Mouse (Mus musculus) limb, embryonic 11.5 days (tissue): ENCODE measurements around the gene 1700022I11Rik. TPM values are rescaled to one million over a fixed set of nuclear protein-coding genes. Genes with fewer than 3 reads are reported as not detected.

Source experiments
- ATAC-seq: fragments of 200-750 bp; cut with Nextera tagmentation; 2 replicates; pipeline ENCODE4 v1.8.0; 2017; ENCODE audit warnings: low read depth; ENCODE audit not compliant: insufficient number of reproducible peaks, low FRiP score, low TSS enrichment
- DNase-seq: peaks from one replicate; pipeline ENCODE4 v3.0.0-alpha.2; 2015; ENCODE audit warnings: low spot score
- H3K27ac ChIP-seq: fragments of 300-500 bp; sonication (generic); replicated peaks from 2 replicates; pipeline ENCODE4 v1.5.1; 2014; ENCODE audit warnings: low read depth, mild to moderate bottlenecking, low read length
- H3K27me3 ChIP-seq: fragments of 300-500 bp; sonication (generic); 2 replicates; pipeline ENCODE4 v1.6.1; 2014; ENCODE audit warnings: mild to moderate bottlenecking, low read length, mixed read lengths; ENCODE audit not compliant: control insufficient read depth, insufficient read depth
- H3K36me3 ChIP-seq: fragments of 300-500 bp; sonication (generic); 2 replicates; pipeline ENCODE4 v1.6.1; 2014; ENCODE audit warnings: mild to moderate bottlenecking, low read length, moderate library complexity, mixed read lengths; ENCODE audit not compliant: control insufficient read depth, insufficient read depth
- H3K4me1 ChIP-seq: fragments of 300-500 bp; sonication (generic); 2 replicates; pipeline ENCODE4 v1.6.1; 2014; ENCODE audit warnings: low read length, mixed read lengths; ENCODE audit not compliant: control insufficient read depth, insufficient read depth
- H3K4me2 ChIP-seq: fragments of 300-500 bp; sonication (generic); 2 replicates; pipeline ENCODE4 v1.6.1; 2014; ENCODE audit warnings: low read depth, mild to moderate bottlenecking, moderate library complexity; ENCODE audit not compliant: severe bottlenecking
- H3K4me3 ChIP-seq: fragments of 300-500 bp; sonication (generic); 2 replicates; pipeline ENCODE4 v1.5.1; 2014; ENCODE audit warnings: low read depth, low read length
- H3K9ac ChIP-seq: fragments of 300-500 bp; sonication (generic); 2 replicates; pipeline ENCODE4 v1.6.1; 2014; ENCODE audit warnings: mild to moderate bottlenecking, low read length
- H3K9me3 ChIP-seq: fragments of 300-500 bp; sonication (generic); 2 replicates; pipeline ENCODE4 v1.6.1; 2016; ENCODE audit warnings: low read length; ENCODE audit not compliant: control insufficient read depth
- WGBS: fragments of 180-500 bp; shearing (Covaris S2); extraction: QIAGEN DNeasy Blood & Tissue Kit; methylation state at CpG from one replicate; pipeline ENCODE4 v1.1.7; 2014; 5-methylcytosine and 5-hydroxymethylcytosine counted together
- polyA plus RNA-seq: library from polyadenylated mRNA; unstranded; fragments of >200 nt; fragmentation: Nextera tagmentation; extraction: Ambion mirVana; gene quantifications from 2 replicates; pipeline ENCODE4 v1.2.1, GENCODE M21; 2014

The 1700022I11Rik gene
- polyA plus RNA-seq, 1 experiment from 2014 or later, result 0.56 TPM

DNA sequence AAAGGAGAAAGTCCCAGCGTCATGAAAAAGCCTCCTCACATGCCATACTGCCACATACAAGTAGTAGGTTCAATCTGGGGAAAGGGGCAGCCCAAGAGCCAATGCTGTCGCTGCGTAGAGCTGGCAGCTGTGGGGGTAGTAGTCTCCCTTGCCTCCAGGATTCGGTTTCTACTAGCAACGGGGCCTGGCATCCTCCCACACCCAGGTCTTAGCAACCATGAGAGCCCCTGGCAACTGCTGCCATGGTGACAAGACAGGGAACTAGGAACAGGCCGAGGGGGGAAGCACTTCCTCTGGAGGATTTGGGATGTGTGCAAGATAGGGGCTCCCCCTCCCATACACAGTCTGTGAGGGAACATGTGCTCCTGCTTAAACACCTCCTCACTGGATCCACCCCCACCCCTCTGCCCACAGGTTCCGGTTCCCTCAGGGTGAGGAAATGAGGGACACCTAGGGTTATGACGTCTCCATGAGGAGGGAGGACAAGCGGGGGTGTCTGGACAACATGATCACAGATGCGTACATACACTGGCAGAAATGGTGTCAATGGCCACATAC is 22.6 kb upstream of the 1700022I11Rik start:
- Histone ChIP-seq H3K36me3 (no peaks in the 10 kb centered on the region), H3K4me1 (peaks cover 14% of the 10 kb centered on the region; the same call in 1 of the 2 replicates), H3K9me3 (no peaks in the 10 kb centered on the region), H3K4me2 (no peak overlapping the region), H3K9ac (no peak overlapping the region), H3K4me3 (no peak overlapping the region), H3K27ac (no peak overlapping the region), H3K27me3 (no peaks in the 10 kb centered on the region)
- DNase-seq (no peak), ATAC-seq (no peak)
- WGBS, result 53% methylated on average over 10 of the region's 10 CpGs

DNA sequence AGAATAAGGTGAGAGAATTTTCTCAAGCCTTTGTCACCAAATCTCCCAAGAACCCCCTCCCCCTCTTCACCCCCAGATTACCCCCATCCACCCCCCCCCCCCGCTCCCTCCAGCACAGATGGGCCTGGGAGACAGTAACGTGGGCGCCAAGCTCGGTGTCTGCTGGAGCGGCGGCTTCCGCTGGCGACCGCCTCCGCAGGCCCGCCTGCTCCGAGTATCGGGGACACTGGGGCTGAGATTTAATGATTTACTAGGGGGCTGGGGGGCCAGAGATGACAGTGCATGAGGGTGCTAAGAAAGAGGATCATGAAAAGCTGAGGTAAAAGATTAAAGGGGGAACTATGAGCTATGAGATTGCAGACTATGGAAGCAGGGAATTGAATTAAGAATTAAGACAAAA is 20.9 kb upstream of the 1700022I11Rik start:
- Histone ChIP-seq H3K36me3 (no peaks in the 10 kb centered on the region), H3K9me3 (no peaks in the 10 kb centered on the region), H3K9ac (no peak overlapping the region), H3K27me3 (no peaks in the 10 kb centered on the region), H3K27ac (no peak overlapping the region), H3K4me1 (peaks cover 17% of the 10 kb centered on the region; the same call in 1 of the 2 replicates), H3K4me3 (no peak overlapping the region), H3K4me2 (no peak overlapping the region)
- ATAC-seq (no peak), DNase-seq (no peak)
- 32% methylated on average over 13 of the region's 13 CpGs for WGBS

DNA sequence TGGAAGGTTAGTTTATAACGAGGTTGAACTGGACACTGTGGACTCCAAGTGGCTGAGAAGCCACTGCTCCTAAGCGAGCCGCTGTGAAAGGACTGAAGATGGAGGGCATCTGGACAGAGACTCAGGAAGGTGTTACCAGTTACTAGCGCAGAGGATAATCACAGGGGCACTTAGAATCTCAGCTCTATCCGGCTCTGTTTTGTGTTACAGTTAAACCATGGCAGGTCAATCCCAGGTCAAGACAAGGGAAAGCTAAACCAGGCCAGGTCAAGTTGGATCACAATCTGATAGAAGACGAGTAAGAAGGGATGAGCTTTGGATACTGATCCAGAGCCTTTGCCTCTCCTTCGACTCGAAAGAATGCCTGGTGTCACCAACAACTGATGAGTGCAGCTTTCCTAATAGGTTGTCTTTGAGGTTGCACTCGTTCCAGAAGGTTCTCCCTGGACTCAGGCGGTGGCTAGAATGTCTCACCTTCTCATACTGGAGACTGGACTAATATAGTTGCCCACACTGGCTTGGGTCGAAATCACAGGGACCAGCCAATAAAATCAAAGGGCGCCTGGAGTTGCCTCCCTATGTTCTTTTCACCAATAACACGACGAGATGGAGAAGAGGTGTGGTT is 20.2 kb upstream of the 1700022I11Rik start:
- Histone ChIP-seq H3K4me3 (peak overlapping the region; percentile 79), H3K4me2 (peak overlapping the region; percentile 67), H3K36me3 (no peaks in the 10 kb centered on the region), H3K27me3 (no peaks in the 10 kb centered on the region), H3K9me3 (no peaks in the 10 kb centered on the region), H3K27ac (no peak overlapping the region), H3K4me1 (peaks cover 17% of the 10 kb centered on the region; the same call in 1 of the 2 replicates), H3K9ac (no peak overlapping the region)
- WGBS, result 8% methylated on average over 14 of the region's 14 CpGs
- DNase-seq, result no peak
- ATAC-seq, result no peak

DNA sequence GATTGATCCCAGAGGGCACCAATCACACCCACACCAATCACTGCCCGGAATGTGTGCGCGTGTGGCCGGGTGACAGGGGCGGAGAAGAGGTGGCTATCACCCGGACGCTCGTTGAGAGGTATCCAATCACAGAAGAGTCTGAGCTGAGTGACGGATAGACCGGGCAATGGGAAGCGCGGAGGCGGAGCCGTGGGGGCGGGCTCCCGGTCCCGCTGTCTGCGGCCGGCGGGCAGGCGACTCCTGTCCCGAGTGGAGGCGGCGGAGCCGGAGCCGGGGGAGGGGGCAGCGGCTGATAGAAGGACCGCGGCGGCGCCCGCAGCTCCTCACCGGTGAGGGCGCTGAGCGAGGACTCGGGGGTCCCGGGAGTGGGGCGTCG is 19.7 kb upstream of the 1700022I11Rik start, which contains the start of gene Dnajb5:
Dnajb5 (plus strand) TSS at position 139 of the 376 bp plus-strand sequence.
- peak within 1 kb of the TSS; percentile 84 for H3K9ac ChIP-seq
- ATAC-seq (peak; percentile 94), DNase-seq (peak; percentile 96)
- peak within 1 kb of the TSS; percentile 73 for H3K27ac ChIP-seq
- H3K4me2 ChIP-seq, result peak within 1 kb of the TSS; percentile 67
- under 1% methylated on average over 37 of the region's 39 CpGs for WGBS
- no peaks in the 10 kb centered on the region for H3K27me3 ChIP-seq
- peak within 1 kb of the TSS; percentile 79 for H3K4me3 ChIP-seq
- peaks cover 17% of the 10 kb centered on the region; the same call in 1 of the 2 replicates for H3K4me1 ChIP-seq
- H3K9me3 ChIP-seq, result no peaks in the 10 kb centered on the region
- no peaks in the 10 kb centered on the region for H3K36me3 ChIP-seq

DNA sequence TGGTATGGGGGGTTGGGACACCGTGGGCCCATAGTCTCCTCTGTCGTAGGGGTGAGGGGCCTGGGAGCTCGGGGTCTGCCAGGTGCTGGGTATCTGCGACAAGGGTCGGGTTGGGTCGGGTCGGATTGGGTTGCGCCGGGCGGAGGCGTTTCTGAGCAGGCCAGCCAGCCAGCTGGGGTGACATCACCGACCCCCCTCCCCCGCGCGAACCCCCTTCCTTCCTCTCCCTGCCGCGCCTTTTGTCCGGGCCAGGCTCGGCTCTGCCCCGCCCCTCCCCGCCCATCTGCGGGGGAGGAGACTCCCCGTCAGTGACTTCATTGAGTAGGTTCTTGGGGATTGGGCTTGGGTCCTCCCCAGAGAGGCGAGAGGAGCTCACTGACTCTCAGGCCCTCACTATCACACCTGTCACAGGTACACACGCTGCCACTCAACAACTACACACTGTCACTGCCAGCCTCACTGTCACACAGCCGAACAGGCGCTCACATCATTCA is 19.3 kb upstream of the 1700022I11Rik start:
- H3K4me1 ChIP-seq, result peaks cover 17% of the 10 kb centered on the region; the same call in 1 of the 2 replicates
- peak; percentile 76 for ATAC-seq
- 1% methylated on average over 27 of the region's 27 CpGs for WGBS

DNA sequence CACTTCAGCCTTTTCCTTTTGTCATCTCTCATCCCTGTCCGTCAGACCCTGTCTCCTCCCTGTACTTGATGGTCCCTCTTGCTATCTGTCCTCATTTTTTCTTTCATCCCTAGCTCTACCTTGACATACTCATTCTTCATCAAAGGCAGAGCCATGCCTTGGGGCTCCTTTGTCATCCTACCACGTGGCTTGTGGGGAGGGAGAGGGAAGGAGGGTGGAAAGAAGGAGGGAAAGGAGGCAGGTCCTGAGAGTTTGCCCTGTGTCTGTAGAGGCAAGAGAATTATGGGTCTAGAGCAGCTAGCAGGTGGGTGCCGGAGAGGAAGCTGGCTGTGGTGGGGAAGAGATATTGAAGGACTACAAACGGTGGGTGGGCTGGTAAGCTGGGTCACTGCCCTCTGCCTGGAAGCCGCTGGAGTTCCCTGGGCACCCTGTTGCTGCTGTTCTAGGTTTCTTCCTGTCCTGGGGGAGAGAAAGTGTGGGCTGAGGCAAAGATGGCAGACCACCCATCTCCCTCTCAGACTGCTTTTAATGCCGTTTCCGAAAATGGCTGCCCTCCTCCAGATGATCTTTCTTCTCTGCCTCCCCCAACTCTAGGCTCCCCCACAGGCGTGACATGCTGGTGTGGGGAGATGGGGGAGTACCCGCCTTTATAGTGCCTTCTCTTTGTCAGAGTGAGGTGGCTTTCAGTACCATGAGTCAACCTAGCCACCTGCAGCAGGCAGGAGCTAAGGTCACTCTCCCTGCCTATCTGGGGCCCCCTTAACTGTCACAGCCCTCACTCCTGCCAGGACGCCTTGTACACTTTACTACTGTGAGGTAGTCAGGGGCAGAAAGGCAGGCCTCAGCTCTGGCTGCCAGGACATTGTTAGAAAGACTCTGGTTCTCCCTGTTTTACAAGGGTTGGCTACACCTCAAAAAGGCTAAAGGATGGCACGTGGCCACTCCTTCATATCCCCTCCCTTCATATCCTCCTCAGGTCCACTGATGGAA is 17.9 kb upstream of the 1700022I11Rik start:
- DNase-seq (no peak), ATAC-seq (no peak)
- H3K9ac ChIP-seq, result peak overlapping the region; percentile 9; the same call in 1 of the 2 replicates
- H3K27ac ChIP-seq, result no peak overlapping the region
- H3K27me3 ChIP-seq, result no peaks in the 10 kb centered on the region
- H3K4me1 ChIP-seq, result peaks cover 17% of the 10 kb centered on the region; the same call in 1 of the 2 replicates
- H3K9me3 ChIP-seq, result no peaks in the 10 kb centered on the region
- H3K4me3 ChIP-seq, result no peak overlapping the region
- WGBS, result 60% methylated on average over 11 of the region's 11 CpGs
- no peaks in the 10 kb centered on the region for H3K36me3 ChIP-seq
- peak overlapping the region; percentile 67; the same call in 1 of the 2 replicates for H3K4me2 ChIP-seq

More for the DNA sequence above, 19.3 kb upstream of the 1700022I11Rik start:
- H3K9ac ChIP-seq, result peak overlapping the region; percentile 84
- DNase-seq, result peak; percentile 87
- H3K27me3 ChIP-seq, result no peaks in the 10 kb centered on the region
- no peaks in the 10 kb centered on the region for H3K9me3 ChIP-seq
- peak overlapping the region; percentile 79 for H3K4me3 ChIP-seq
- no peaks in the 10 kb centered on the region for H3K36me3 ChIP-seq
- H3K27ac ChIP-seq, result peak overlapping the region; percentile 73
- H3K4me2 ChIP-seq, result peak overlapping the region; percentile 67

DNA sequence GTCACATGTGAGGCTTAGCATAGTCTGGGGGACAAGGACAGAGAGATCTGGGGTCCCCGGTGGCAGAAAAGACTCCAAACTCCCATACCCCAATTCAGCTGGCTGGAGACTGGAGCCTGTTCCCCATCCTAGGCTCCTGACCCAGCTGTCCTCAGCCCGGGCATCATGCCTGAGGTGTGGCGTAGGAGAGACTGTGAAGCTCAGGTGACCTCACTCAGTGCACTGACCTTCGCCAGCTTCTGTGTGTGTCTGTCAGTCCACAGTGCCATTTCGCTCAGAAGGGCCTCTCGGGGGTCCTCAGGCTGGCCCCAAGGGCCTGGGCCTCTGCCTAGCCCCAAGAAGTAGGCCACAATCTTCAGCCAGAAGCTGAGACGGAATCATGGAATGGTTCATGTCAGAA is 16.8 kb upstream of the 1700022I11Rik start:
- ATAC-seq, result no peak
- WGBS, result 83% methylated on average over 7 of the region's 7 CpGs
- no peak overlapping the region for H3K9ac ChIP-seq
- H3K9me3 ChIP-seq, result no peaks in the 10 kb centered on the region
- H3K4me1 ChIP-seq, result peaks cover 15% of the 10 kb centered on the region; the same call in 1 of the 2 replicates
- no peak overlapping the region for H3K4me2 ChIP-seq
- H3K36me3 ChIP-seq, result no peaks in the 10 kb centered on the region; the same call in 1 of the 2 replicates
- H3K4me3 ChIP-seq, result no peak overlapping the region
- H3K27me3 ChIP-seq, result no peaks in the 10 kb centered on the region
- H3K27ac ChIP-seq, result no peak overlapping the region
- DNase-seq, result no peak
